Mouse (Mus musculus): ENCODE data around the gene Dppa2. TPM values are rescaled to one million over a fixed set of nuclear protein-coding genes. Genes with fewer than 3 reads are reported as not detected.

Gene Dppa2
- polyA plus RNA-seq, 1 experiment from 2014 or later: not detected

DNA sequence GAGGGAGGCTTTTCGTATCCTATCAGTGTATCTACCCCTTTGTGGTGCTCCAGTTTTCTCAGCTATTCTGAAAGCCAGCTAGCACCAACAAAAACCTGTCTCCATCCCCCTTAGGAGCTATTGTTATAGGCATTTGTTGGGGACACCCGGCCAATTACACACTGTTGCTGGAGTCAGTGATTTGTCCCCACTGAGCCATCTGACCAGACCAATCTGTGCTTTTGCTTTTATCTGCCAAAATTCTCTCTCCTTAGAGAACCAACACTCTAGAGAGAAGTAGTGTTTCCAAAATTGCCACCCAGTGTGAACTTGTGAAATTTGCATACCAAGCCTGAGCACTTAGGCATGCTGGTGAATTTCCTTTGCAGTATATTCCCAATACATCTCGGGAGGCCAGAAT is 11.6 kb downstream of the Dppa2 start:
- Histone ChIP-seq H3K27ac (no peak overlapping the region), H3K36me3 (ENCODE audit: inconsistent target) (no peaks in the 10 kb centered on the region), H3K4me3 (ENCODE audit: inconsistent target) (no peak overlapping the region), H3K79me2 (ENCODE audit: inconsistent target) (no peaks in the 10 kb centered on the region)
- WGBS (ENCODE audit: missing documents): 98% methylated on average over 3 of the region's 3 CpGs

DNA sequence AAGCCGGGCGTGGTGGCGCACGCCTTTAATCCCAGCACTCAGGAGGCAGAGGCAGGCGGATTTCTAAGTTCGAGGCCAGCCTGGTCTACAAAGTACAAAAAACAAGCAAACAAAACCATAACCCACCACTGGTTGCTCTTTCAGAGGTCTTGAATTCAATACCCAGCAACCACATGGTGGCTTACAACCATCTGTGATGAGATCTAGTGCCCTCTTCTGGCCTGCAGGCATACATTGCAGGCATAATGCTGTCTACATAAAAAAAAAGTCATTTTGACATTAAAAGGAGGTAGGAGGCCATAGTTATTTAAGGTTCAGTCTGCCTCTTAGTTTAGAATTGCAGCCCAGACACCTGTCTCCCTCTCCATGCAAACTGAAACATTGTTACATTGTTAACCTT is 17.1 kb downstream of the Dppa2 start:
- Histone ChIP-seq H3K36me3 (ENCODE audit: inconsistent target) (no peaks in the 10 kb centered on the region), H3K79me2 (ENCODE audit: inconsistent target) (no peaks in the 10 kb centered on the region), H3K4me3 (ENCODE audit: inconsistent target) (no peak overlapping the region), H3K27ac (no peak overlapping the region)
- WGBS (ENCODE audit: missing documents): 95% methylated on average over 6 of the region's 6 CpGs

DNA sequence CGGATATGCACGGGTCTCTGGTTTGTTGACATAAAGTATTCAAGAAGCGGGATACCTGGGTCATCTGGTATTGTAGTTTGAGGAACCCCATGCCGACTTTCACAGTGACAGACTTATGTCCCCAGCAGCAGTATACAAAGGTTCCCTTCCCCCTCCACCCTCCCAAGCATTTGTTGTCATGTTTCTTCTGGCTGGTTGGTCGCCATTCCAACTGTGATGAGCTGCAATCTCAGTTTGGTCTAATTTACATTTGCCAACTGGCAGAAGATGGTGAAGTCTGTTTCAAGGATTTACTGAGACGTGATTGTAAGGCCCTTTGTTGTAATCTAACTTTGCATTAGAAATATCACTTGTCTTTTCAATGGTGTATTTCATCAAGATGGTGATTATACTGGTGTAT is 19.4 kb downstream of the Dppa2 start:
- Histone ChIP-seq H3K27ac (no peak overlapping the region), H3K79me2 (ENCODE audit: inconsistent target) (no peaks in the 10 kb centered on the region), H3K36me3 (ENCODE audit: inconsistent target) (no peaks in the 10 kb centered on the region), H3K4me3 (ENCODE audit: inconsistent target) (no peak overlapping the region)
- WGBS (ENCODE audit: missing documents): 81% methylated on average over 6 of the region's 6 CpGs

DNA sequence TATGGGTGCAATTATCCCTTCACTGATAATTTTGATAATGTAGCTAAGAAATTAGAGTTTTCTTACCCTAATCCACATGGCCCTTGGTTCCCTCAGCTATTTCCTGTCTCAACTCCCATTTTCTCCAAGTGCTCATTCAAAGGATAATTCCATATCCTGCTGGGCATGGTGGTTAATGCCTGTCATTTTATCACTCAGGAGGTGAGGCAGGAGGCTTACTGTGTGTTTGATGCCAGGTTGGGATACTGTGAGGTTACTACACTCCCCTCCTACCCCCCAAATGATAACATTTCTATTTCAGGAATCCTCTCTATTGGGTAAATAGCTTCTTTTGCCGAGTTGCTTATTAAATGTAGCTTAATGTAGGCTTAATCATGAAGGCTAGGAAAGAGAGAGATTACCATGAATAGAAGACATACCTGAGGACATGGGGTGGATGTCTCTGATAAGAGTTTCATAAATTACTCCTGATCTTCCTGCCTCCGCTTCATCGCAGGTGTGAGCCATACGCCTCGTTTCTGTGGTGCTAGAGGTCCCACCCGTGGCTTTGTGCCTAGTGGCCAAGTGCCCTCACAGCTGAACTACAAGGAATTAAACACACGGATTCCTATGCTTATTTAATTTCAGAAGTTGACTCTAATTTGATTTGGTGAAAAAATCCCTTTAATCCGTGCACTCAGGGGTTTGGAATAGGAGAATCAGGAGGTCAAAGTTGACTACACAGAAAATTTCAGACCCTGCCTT is 20.1 kb downstream of the Dppa2 start:
- WGBS (ENCODE audit: missing documents): 86% methylated on average over 8 of the region's 8 CpGs

DNA sequence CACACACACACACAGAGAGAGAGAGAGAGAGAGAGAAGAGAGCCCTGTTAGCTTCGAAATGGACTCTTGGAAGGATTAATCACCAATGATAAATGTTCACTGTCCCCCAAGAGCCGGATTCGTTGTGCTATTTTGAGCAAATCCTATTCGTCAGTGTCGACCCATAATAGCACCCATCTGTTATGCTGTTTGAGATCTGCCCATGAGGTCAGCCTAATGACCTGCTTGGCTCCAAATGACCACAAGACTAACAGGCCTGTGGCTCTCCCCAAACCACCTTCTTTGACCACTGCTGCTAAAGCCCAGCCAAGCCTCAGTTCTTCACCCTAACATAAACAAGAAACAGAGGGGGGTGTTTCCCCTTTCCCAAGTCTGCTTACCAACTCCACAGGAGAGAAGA is 23.2 kb downstream of the Dppa2 start:
- Histone ChIP-seq H3K79me2 (ENCODE audit: inconsistent target) (no peaks in the 10 kb centered on the region), H3K36me3 (ENCODE audit: inconsistent target) (no peaks in the 10 kb centered on the region), H3K27ac (no peak overlapping the region), H3K4me3 (ENCODE audit: inconsistent target) (no peak overlapping the region)
- WGBS (ENCODE audit: missing documents): 77% methylated on average over 5 of the region's 5 CpGs

More for the DNA sequence above, 20.1 kb downstream of the Dppa2 start:
- Histone ChIP-seq H3K4me3 (ENCODE audit: inconsistent target) (no peak overlapping the region), H3K36me3 (ENCODE audit: inconsistent target) (no peaks in the 10 kb centered on the region), H3K27ac (no peak overlapping the region), H3K79me2 (ENCODE audit: inconsistent target) (no peaks in the 10 kb centered on the region)

DNA sequence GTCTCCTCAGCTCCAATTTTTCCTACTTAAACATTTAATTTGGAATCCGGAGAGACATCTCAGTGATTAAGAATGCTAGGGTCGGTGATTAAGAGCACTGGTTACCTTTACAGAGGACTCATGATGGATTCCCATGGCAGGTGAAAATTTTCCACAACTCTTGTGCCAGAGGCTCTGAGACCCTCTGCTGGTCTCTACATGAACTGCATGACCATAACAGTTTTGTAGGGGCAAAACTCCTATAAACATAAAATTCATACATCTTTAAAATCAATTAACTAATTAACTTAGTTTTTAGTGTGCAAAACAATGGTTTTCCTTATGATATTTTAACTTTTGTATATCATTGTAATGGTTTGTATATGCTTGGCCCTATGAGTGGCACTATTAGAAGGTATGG is 24.7 kb downstream of the Dppa2 start:
- no peak overlapping the region for H3K27ac ChIP-seq
- no peaks in the 10 kb centered on the region for H3K36me3 ChIP-seq (ENCODE audit: inconsistent target)
- no peak overlapping the region for H3K4me3 ChIP-seq (ENCODE audit: inconsistent target)
- no peaks in the 10 kb centered on the region for H3K79me2 ChIP-seq (ENCODE audit: inconsistent target)
- 100% methylated on average over 2 of the region's 2 CpGs for WGBS (ENCODE audit: missing documents)

DNA sequence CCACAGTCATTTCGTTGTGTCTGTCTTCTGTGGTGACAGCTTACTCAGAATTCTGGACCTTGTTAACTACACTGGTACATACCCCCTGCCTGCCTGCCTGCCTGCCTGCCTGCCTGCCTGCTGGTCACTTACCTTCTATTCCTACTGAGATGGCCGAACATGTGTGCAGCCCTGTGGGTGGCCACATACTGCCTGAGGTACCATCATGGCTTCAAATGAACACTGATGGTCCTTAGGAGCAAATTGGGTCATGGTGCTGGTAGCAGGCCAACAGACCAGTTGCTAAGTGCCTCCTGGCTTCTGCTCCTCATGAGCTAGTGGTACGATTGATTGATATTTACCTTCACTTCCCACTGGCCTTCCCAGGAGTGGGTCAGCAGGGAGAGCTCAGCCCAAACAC is 28.1 kb downstream of the Dppa2 start:
- Histone ChIP-seq H3K4me3 (ENCODE audit: inconsistent target) (no peak overlapping the region), H3K36me3 (ENCODE audit: inconsistent target) (no peaks in the 10 kb centered on the region), H3K79me2 (ENCODE audit: inconsistent target) (no peaks in the 10 kb centered on the region), H3K27ac (no peak overlapping the region)
- WGBS (ENCODE audit: missing documents): 86% methylated on average over 3 of the region's 3 CpGs

DNA sequence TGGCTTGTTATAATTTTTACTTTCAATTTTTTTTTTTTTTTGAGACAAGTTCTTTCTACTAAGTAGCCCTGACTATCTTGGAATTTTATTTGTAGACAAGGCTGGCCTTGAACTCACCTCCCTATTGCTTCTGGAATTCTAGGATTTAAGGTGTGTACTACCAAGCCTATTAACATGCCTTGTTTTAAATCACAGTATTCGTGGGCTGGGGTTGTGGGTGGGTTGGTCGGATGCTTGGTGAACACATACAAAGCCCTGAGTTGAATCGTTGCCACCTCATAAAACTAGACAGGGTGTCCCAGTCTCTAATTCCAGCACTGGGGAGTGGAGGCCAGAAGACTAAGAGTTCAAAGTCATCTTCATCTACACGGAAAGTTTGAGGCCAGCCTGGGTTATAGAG is 31.6 kb downstream of the Dppa2 start:
- Histone ChIP-seq H3K27ac (no peak overlapping the region), H3K36me3 (ENCODE audit: inconsistent target) (no peaks in the 10 kb centered on the region), H3K79me2 (ENCODE audit: inconsistent target) (no peaks in the 10 kb centered on the region), H3K4me3 (ENCODE audit: inconsistent target) (no peak overlapping the region)
- 90% methylated on average over 4 of the region's 4 CpGs for WGBS (ENCODE audit: missing documents)

DNA sequence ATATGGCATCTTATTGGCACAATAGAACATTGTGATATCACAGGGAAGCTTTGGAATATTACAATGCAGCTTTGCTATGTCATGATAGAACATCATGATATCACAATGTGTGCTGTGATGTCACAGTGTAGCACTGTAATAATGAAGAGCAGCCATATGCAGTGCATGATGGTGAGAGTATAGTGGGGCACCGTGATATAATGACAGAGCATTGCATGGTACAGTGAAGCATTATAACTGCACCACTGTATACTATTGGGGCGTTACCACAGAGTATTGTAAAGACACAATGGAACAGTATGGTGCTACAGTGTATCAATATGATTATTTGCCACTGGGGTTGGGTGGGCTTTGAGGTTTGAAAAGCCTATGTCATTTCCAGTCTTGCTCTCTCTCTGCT is 40.5 kb downstream of the Dppa2 start:
- Histone ChIP-seq H3K36me3 (ENCODE audit: inconsistent target) (no peaks in the 10 kb centered on the region), H3K4me3 (ENCODE audit: inconsistent target) (no peak overlapping the region), H3K27ac (no peak overlapping the region), H3K79me2 (ENCODE audit: inconsistent target) (no peaks in the 10 kb centered on the region)
- 84% methylated on average over 2 of the region's 2 CpGs for WGBS (ENCODE audit: missing documents)

DNA sequence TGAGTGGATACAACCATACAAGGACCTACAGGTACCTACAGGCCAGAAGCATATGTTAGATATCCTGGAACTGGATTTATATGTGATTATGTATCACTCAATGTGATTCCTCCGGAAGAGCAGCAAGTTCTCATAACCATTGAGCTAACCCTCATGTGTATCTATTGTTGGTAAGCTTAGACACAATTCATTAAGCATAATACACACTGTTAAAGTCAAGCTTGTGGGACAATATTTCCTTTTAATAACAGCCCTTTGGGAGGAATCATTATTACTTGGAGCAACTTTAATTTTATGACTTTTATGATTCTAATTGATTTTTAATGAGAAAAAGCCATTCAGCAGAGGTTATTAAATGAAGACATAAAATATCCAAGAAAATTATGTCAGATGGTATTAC is 43.5 kb downstream of the Dppa2 start:
- Histone ChIP-seq H3K36me3 (ENCODE audit: inconsistent target) (no peaks in the 10 kb centered on the region), H3K4me3 (ENCODE audit: inconsistent target) (no peak overlapping the region), H3K27ac (no peak overlapping the region), H3K79me2 (ENCODE audit: inconsistent target) (no peaks in the 10 kb centered on the region)
- 73% methylated on average over 1 of the region's 1 CpGs for WGBS (ENCODE audit: missing documents)

DNA sequence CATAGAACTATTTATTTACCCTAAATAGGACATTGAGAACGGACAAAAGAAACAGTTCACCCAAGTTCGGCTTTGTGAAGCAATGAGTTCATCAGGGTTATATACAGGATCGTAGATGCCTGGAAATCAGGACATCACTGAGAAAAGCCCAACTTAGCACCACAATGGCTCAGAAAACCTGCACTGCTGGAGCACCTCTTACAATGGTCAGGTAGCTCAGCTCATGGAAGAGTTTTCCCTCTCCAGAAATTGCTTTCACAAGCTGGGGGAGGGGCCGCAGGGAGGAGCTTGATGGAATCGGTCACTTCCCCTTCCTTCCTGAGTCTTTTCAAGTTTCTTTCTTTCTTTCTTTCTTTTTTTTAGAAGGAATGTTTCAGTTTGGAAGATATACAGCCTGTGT is 52.0 kb downstream of the Dppa2 start:
- no peak overlapping the region for H3K27ac ChIP-seq
- 86% methylated on average over 5 of the region's 5 CpGs for WGBS (ENCODE audit: missing documents)
- no peak overlapping the region for H3K4me3 ChIP-seq (ENCODE audit: inconsistent target)
- no peaks in the 10 kb centered on the region for H3K36me3 ChIP-seq (ENCODE audit: inconsistent target)
- no peaks in the 10 kb centered on the region for H3K79me2 ChIP-seq (ENCODE audit: inconsistent target)

DNA sequence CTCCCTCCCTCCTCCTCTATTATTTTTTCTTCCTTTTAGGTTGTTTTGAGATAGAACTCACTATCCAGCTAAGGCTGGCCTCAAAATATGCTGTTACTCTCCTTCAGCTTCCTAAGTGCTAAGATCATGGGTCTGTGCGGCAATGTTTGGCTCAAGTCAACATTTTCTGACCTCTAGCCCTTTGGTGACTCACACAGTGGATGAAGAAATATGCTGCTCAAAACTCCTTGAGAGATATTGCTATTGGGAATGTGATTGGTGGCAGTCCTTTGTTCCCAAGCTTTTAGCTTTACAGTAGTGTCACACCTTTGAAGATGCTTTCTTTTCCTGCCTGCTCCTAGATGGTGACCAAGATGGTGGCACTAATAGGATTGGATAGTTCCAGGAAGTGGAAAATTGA is 52.7 kb downstream of the Dppa2 start:
- H3K79me2 ChIP-seq (ENCODE audit: inconsistent target): no peaks in the 10 kb centered on the region
- 100% methylated on average over 1 of the region's 1 CpGs for WGBS (ENCODE audit: missing documents)
- no peak overlapping the region for H3K27ac ChIP-seq
- H3K36me3 ChIP-seq (ENCODE audit: inconsistent target): no peaks in the 10 kb centered on the region
- no peak overlapping the region for H3K4me3 ChIP-seq (ENCODE audit: inconsistent target)

DNA sequence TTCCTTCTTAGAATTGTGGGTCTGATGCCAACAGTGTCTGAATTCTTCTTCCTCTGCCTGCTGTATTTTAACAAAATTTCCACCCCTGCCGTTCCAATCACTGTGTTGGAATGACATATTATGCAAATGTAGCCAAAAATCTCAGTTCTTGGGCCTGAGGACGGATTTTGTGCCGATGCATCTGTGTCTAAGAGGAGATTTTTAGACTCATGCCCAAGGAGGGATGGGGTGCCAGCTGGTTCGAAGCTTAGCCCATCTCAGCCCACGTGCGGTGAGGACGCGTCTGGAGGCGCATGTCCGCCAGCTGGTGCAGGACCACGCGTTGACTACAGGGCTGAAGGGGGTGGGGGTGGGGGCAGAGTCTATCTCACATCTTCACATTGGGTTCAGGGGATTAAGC is 57.2 kb downstream of the Dppa2 start:
- 93% methylated on average over 11 of the region's 12 CpGs for WGBS (ENCODE audit: missing documents)
- Histone ChIP-seq H3K4me3 (ENCODE audit: inconsistent target) (no peak overlapping the region), H3K27ac (no peak overlapping the region), H3K79me2 (ENCODE audit: inconsistent target) (no peaks in the 10 kb centered on the region), H3K36me3 (ENCODE audit: inconsistent target) (no peaks in the 10 kb centered on the region)

DNA sequence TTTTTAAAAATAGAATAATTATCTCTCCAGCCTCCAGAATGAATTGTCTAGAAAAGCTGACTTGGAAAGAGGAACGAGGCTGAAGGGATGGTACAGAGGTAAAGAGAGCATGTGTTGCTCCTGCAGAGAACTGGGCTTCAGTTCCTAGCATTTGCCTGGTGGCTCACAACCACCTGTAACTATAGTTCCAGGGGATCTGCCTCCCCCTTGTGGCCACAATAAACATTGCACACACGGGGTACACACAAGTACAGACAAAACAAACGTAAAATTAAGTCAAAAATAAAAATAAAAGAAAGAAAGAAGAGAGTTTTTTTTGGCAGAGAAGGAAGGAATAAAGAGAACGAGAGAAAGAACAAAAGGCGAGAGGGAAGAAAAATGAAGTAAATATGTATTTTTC is 63.1 kb downstream of the Dppa2 start:
- Histone ChIP-seq H3K79me2 (ENCODE audit: inconsistent target) (no peaks in the 10 kb centered on the region), H3K36me3 (ENCODE audit: inconsistent target) (no peaks in the 10 kb centered on the region), H3K4me3 (ENCODE audit: inconsistent target) (no peak overlapping the region), H3K27ac (no peak overlapping the region)
- 95% methylated on average over 5 of the region's 5 CpGs for WGBS (ENCODE audit: missing documents)

DNA sequence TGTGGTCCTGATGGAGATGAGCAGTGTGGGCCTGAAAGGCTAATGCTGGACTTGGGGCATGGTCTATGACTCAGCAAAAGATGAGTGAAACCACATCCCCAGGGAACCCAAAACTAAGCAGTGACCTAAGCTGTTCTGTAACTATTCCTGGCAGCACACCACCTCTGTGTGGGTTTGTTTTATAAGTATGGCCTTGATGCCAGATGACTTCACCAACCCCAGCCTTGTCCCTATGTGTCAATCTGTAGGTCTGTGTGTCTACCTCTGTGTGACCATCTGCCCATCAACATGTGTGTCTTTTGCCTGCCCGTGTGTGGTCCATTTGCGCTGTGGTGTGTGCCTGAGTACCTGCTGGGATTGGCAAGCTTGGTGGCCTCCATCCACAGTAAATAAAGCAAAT is 64.4 kb downstream of the Dppa2 start:
- no peaks in the 10 kb centered on the region for H3K79me2 ChIP-seq (ENCODE audit: inconsistent target)
- WGBS (ENCODE audit: missing documents): 100% methylated on average over 2 of the region's 2 CpGs
- no peaks in the 10 kb centered on the region for H3K36me3 ChIP-seq (ENCODE audit: inconsistent target)
- H3K4me3 ChIP-seq (ENCODE audit: inconsistent target): no peak overlapping the region
- no peak overlapping the region for H3K27ac ChIP-seq
